Mouse (Mus musculus) forebrain, postnatal 0 days (tissue): ENCODE measurements around the gene Mrpl37. TPM values are rescaled to one million over a fixed set of nuclear protein-coding genes. Genes with fewer than 3 reads are reported as not detected.

Experiments
- ATAC-seq: fragments of 200-750 bp; cut with Nextera tagmentation; 2 replicates; pipeline ENCODE4 v1.8.0; 2017; ENCODE audit warnings: mild to moderate bottlenecking, moderate library complexity
- DNase-seq: peaks from one replicate; pipeline ENCODE4 v3.0.0-alpha.2; 2015
- H3K27ac ChIP-seq: fragments of 300-500 bp; sonication (generic); 2 replicates; pipeline ENCODE4 v1.5.1; 2014; ENCODE audit warnings: low read depth, mild to moderate bottlenecking, antibody characterized with exemption, low read length, moderate library complexity, mixed read lengths
- H3K27me3 ChIP-seq: fragments of 300-500 bp; sonication (generic); 2 replicates; pipeline ENCODE4 v1.6.1; 2014; ENCODE audit warnings: mild to moderate bottlenecking, low read length, mixed read lengths; ENCODE audit not compliant: insufficient read depth
- H3K36me3 ChIP-seq: fragments of 300-500 bp; sonication (generic); 2 replicates; pipeline ENCODE4 v1.6.1; 2014; ENCODE audit warnings: mild to moderate bottlenecking, moderate library complexity; ENCODE audit not compliant: insufficient read depth
- H3K4me1 ChIP-seq: fragments of 300-500 bp; sonication (generic); 2 replicates; pipeline ENCODE4 v1.6.1; 2014; ENCODE audit warnings: antibody characterized with exemption; ENCODE audit not compliant: insufficient read depth
- H3K4me2 ChIP-seq: fragments of 300-500 bp; sonication (generic); 2 replicates; pipeline ENCODE4 v1.6.1; 2014; ENCODE audit warnings: low read depth, mild to moderate bottlenecking, moderate library complexity
- H3K4me3 ChIP-seq: fragments of 300-500 bp; sonication (generic); 2 replicates; pipeline ENCODE4 v1.5.1; 2014; ENCODE audit warnings: low read depth, low read length, mixed read lengths
- H3K9ac ChIP-seq: fragments of 300-500 bp; sonication (generic); 2 replicates; pipeline ENCODE4 v1.6.1; 2014; ENCODE audit warnings: mild to moderate bottlenecking
- H3K9me3 ChIP-seq: fragments of 300-500 bp; sonication (generic); 2 replicates; pipeline ENCODE4 v1.6.1; 2016; ENCODE audit warnings: low read length
- CTCF ChIP-seq: sonication (generic); IDR thresholded peaks from 2 replicates; pipeline ENCODE4 v1.5.1; 2016; ENCODE audit warnings: antibody characterized with exemption, control low read depth, low read depth
- whole genome bisulfite sequencing: fragments of 180-500 bp; shearing (Covaris S2); extraction: QIAGEN DNeasy Blood & Tissue Kit; methylation state at CpG from one replicate; pipeline ENCODE4 v1.1.7; 2014; 5-methylcytosine and 5-hydroxymethylcytosine counted together
- polyA plus RNA-seq: library from polyadenylated mRNA; unstranded; fragments of >200 nt; fragmentation: Nextera tagmentation; extraction: Ambion mirVana; gene quantifications from 2 replicates; pipeline ENCODE4 v1.2.1, GENCODE M21; 2015
- total RNA-seq: library from RNA; depleted of rRNA; stranded (reverse); fragments of >200 nt; gene quantifications from 2 replicates; pipeline ENCODE4 v1.2.3, GENCODE M21; 2014; rRNA removed

The Mrpl37 gene
- total and polyA plus RNA-seq, 2 experiments from 2014 or later = 43.8 to 73.3 TPM

DNA sequence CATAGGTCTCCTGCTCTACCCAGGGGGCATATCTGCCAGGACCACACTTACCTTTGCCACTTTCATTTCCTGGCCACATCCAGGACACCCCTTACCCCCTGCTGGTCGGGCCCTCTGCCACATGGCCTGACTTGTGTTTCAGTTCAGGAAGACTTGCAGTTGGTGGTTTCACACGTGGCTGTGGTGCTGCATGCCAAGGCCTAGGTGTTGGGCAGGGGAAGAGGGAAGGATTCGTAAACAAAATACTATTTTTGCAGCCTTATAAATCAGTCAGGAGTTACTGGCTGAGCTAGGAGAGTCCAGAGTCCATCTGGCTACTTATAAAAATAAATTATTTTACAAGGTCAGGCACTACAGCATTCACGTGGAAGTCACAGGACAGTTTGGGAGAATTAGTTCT lies 60.4 kb downstream of the Mrpl37 start:
- DNase-seq (no peak), ATAC-seq (no peak)
- no peak overlapping the region for H3K9ac ChIP-seq
- peaks cover 5% of the 10 kb centered on the region; the same call in 1 of the 2 replicates for H3K36me3 ChIP-seq
- H3K4me1 ChIP-seq = 0 out of 2 replicates have a peak, but pooled peaks cover 3% of the 10 kb centered on the region
- TF ChIP-seq CTCF = no peak
- WGBS = 86% methylated on average over 4 of the region's 4 CpGs
- H3K27ac ChIP-seq = no peak overlapping the region
- no peak overlapping the region for H3K4me3 ChIP-seq
- no peak overlapping the region for H3K4me2 ChIP-seq
- no peaks in the 10 kb centered on the region for H3K9me3 ChIP-seq
- H3K27me3 ChIP-seq = no peaks in the 10 kb centered on the region

Other genes with a start within 250 kb of the Mrpl37 start
- 113 and 137 TPM in 2 replicates for gene Ssbp3, start 156.2 kb downstream of the Mrpl37 start, total RNA-seq
- 103 and 117 TPM in 2 replicates for gene Ssbp3, start 156.2 kb downstream of the Mrpl37 start, polyA plus RNA-seq
- gene Cyb5rl, start 120 bp upstream of the Mrpl37 start, total RNA-seq = 2.8 and 4.6 TPM in 2 replicates
- 4.0 and 4.5 TPM in 2 replicates for gene Cyb5rl, start 120 bp upstream of the Mrpl37 start, polyA plus RNA-seq
- gene Cdcp2, start 30.0 kb upstream of the Mrpl37 start, total RNA-seq = not detected in 2 replicates
- gene Cdcp2, start 30.0 kb upstream of the Mrpl37 start, polyA plus RNA-seq = 0.09 TPM in 1 of 2 replicates, not detected in the other
- 126 and 134 TPM in 2 replicates for gene Tmem59, start 111.5 kb upstream of the Mrpl37 start, total RNA-seq
- 361 and 363 TPM in 2 replicates for gene Tmem59, start 111.5 kb upstream of the Mrpl37 start, polyA plus RNA-seq
- 13.4 and 22.3 TPM in 2 replicates for gene Tceanc2, start 112.2 kb upstream of the Mrpl37 start, total RNA-seq
- gene Tceanc2, start 112.2 kb upstream of the Mrpl37 start, polyA plus RNA-seq = 26.5 and 35.4 TPM in 2 replicates
- gene Ldlrad1, start 142.3 kb upstream of the Mrpl37 start, total RNA-seq = 0.69 TPM in 1 of 2 replicates, not detected in the other
- gene Ldlrad1, start 142.3 kb upstream of the Mrpl37 start, polyA plus RNA-seq = not detected in 2 replicates
- 12.4 and 14.7 TPM in 2 replicates for gene Lrrc42, start 186.7 kb upstream of the Mrpl37 start, total RNA-seq
- 27.9 and 36.4 TPM in 2 replicates for gene Lrrc42, start 186.7 kb upstream of the Mrpl37 start, polyA plus RNA-seq
- 17.9 and 20.4 TPM in 2 replicates for gene Hspb11, start 186.7 kb upstream of the Mrpl37 start, total RNA-seq
- gene Hspb11, start 186.7 kb upstream of the Mrpl37 start, polyA plus RNA-seq = 40.5 and 43.8 TPM in 2 replicates
- not detected in 2 replicates for gene Dio1, start 240.3 kb upstream of the Mrpl37 start, total RNA-seq
- gene Dio1, start 240.3 kb upstream of the Mrpl37 start, polyA plus RNA-seq = not detected in 2 replicates
- 47.6 and 65.3 TPM in 2 replicates for gene Yipf1, start 247.5 kb upstream of the Mrpl37 start, total RNA-seq
- gene Yipf1, start 247.5 kb upstream of the Mrpl37 start, polyA plus RNA-seq = 60.2 and 61.5 TPM in 2 replicates